Mouse (Mus musculus): Measurements from ENCODE around the gene Ltb4r1.
"Not testable (repeated sequence)": the region's sequence is repeated elsewhere in the genome, so short reads cannot be mapped to it uniquely, and the experiment has no call there.

The Ltb4r1 gene

GRCm38 (mm10) chr14:55745180-55745860 lies 20.4 kb upstream of the Ltb4r1 start, which contains the start of the genes Dhrs1 and Nop9:
Dhrs1 (minus strand) TSS chr14:55745690.
Nop9 (plus strand) TSS chr14:55745693.
- CTCF ChIA-PET, result interaction anchor here (0.6 to 0.9 kb wide), 2 partner anchors 101 to 111 kb away, joined by 3 to 6 read pairs; no protein-coding TSS in a partner anchor

DNA sequence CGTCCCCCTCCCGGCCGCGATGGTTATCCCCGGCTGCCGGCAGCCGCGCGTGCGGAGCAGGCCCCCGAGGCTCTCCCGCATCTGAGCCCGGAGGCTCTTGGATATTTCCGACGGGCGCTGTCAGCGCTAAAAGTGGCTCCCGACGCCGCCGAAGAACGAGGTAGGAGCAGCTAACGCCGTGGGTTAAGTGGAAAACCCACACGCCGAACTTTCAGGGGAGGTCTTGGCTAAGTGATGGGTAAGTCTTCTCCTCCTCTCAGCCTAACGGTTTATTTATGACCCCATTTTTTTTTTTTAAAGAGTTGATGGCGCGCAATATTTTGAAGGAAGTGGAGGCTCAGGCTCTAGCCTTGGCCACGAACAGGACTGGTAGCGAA lies 19.9 kb upstream of the Ltb4r1 start:
- CTCF ChIA-PET, result interaction anchor here (0.9 kb wide), 1 partner anchor 101 kb away, joined by 6 read pairs; no protein-coding TSS in a partner anchor

DNA sequence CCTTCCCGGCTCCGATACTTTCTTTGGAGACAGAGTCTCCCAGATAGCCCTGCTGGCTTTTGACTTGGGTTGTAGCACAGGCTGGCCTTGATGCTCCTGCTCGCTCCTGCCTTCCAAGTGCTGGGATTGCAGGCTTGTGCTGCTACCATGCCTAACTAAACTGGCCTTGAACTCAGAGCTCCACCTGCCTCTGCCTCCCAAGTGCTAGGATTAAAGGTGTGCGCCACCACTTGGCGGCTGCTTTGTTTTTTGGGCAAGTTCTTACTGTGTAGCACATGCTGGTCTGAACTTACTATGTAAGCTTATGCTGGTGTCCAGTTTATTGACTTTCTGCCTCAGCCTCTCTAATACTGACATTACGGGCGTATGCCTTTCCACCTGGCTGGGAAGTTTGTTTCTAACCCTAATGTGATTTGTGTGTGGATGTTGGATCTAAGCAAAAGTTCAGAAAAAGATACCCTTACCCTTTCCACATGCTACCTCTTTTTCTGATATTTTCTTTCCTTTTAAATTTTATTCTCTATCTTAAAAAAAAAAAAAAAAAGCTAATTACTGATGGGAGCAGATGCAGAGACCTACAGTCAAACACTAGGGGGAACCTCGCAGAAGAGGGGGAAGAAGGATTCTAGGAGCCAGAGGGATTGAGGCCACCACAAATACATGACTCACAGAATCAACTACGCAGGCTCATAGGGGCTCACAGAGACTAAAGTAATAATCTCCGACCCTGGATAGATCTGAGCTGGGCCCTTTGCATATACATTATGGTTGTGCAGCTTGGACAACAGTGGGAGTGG lies 18.5 kb upstream of the Ltb4r1 start:
- CTCF ChIA-PET, result interaction anchor here (0.5 to 0.6 kb wide), 2 partner anchors 188 to 1234 kb away, joined by 3 to 4 read pairs; no protein-coding TSS in a partner anchor

DNA sequence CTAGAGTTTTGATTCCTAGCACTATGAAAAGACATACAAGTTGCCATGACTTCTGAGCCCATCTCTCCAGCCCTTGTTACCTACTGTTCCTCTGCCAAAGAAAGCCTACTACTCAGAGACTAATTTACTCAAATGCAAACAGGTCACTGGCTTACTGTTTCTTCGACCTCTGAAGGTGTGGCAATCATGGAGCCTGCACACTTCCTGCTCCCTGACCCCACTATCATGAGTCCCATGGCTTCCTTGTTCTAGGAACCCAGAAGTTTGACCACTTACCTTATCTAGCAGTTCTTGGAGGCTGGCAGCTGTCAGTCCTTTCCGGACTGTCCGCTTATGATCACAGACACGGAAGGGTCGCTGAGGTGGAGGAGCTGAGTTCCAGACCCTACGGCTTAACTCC lies 8.2 kb upstream of the Ltb4r1 start:
- CTCF ChIA-PET, result no interaction called here

DNA sequence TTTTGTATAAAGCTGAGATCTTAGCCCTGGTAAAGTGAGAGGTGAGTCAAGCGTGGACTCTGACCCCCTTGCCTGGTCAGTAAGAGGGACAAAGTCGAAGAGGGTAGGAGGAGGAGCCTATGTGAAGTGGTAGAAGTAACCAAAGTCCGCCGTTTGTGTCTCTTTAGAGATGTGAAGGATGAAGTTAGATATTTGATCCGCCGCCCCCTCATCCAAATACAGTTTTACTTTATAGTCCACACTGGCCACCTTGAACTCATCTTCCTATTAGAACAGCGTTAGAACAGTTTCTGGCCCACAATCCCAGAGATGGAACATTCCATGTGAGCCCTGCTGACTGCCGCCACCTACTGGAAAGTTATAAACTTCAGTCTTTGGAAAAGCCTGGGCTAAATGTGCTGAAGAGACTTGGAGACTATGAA lies 7.4 kb upstream of the Ltb4r1 start, which contains the start of gene Cideb:
Cideb (minus strand) TSS at position 96 of the 422 bp plus-strand sequence.
- CTCF ChIA-PET, result no interaction called here

- CTCF ChIA-PET, result not testable (repeated sequence)
Measured at GRCm38 (mm10) chr14:55760156-55760555, 5.6 kb upstream of the Ltb4r1 start.

DNA sequence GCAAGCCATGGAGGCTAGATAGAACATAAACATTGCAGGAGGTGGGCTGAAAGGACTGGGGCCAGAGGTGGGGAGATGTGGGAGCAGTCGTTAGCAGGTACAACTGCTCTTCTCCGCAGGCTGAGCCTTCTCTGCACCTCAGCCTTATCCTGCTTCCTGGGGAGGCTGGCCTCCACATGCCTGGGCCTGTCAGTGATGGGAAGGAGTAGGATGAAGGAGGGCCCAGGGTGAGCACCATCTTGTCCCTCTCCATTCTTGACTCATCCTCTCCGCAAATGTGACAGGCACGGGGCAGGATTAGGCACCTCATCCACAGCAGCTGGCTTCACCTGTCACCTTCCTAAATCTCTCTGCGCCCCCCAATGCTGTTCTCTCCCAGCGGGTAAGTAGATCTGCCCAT lies 4.6 kb upstream of the Ltb4r1 start, which contains the start of gene Ltb4r2:
Ltb4r2 (plus strand) TSS at position 266 of the 400 bp plus-strand sequence.
- CTCF ChIA-PET, result no interaction called here

DNA sequence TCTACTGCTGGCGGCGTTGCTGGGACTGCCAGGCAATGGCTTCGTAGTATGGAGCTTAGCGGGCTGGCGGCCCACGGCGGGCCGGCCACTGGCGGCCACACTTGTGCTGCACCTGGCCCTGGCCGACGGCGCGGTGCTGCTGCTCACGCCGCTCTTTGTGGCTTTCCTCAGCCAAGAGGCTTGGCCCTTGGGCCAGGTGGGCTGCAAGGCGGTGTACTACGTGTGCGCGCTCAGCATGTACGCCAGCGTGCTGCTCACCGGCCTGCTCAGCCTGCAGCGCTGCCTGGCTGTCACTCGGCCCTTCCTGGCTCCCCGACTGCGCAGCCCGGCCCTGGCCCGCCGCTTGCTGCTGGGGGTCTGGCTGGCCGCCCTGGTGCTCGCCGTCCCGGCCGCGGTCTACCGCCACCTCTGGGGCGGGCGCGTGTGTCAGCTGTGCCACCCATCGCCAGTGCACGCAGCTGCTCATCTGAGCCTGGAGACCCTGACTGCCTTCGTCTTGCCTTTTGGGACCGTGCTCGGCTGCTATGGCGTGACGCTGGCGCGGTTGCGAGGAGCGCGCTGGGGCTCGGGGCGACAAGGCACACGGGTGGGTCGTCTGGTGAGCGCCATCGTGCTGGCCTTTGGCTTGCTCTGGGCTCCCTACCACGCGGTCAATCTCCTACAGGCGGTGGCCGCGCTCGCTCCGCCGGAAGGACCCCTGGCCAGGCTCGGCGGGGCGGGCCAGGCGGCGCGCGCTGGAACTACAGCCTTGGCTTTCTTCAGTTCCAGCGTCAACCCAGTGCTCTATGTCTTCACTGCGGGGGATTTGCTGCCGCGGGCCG lies 3.6 kb upstream of the Ltb4r1 start:
- CTCF ChIA-PET, result no interaction called here

DNA sequence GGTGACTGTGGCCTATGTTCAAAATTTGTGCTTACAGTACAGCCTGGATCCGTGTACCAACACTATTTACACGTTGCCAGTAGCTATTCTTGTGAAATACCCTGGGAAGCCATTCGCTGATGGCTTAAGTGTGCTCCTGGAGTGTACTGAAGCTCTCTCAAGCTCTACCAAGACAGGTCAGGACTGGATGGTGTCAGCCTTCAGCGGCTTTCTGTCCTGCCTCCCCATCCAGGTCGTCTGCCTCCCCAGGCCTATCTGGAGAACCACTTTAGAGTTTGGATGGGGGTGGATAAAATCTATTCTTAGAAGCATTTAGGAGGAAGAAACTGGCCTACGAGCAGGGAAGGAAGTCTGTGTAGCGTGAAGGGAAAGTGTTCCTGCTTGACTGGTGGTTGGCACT lies 2.6 kb upstream of the Ltb4r1 start:
- CTCF ChIA-PET, result no interaction called here

DNA sequence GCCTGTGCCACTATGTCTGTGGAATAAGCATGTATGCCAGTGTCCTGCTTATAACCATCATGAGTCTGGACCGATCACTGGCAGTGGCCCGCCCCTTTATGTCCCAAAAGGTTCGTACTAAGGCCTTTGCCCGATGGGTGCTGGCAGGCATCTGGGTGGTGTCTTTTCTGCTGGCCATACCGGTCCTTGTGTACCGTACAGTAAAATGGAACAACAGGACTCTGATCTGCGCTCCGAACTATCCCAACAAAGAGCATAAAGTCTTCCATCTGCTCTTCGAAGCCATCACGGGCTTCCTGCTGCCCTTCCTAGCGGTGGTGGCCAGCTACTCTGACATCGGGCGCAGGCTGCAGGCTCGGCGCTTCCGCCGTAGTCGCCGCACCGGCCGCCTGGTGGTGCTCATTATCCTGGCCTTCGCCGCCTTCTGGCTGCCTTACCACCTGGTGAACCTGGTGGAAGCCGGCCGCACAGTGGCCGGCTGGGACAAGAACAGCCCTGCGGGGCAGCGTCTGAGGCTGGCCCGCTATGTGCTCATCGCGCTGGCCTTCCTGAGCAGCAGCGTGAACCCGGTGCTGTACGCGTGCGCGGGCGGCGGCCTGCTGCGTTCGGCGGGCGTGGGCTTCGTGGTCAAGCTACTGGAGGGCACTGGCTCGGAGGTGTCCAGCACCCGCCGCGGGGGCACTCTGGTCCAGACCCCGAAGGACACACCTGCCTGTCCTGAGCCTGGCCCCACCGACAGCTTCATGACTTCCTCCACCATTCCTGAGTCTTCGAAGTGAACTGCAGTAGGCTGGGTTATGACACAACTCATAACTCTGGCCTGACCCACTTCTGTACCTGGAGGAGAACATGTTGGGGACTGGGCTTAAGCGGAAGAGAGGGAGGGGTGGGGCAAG lies 2.0 kb downstream of the Ltb4r1 start:
- CTCF ChIA-PET, result interaction anchor here (0.6 kb wide), 1 partner anchor 122 kb away, joined by 3 read pairs; no protein-coding TSS in a partner anchor

- CTCF ChIA-PET, result interaction anchor here (0.6 kb wide), 1 partner anchor 122 kb away, joined by 3 read pairs; no protein-coding TSS in a partner anchor
Measured at GRCm38 (mm10) chr14:55768555-55768954, 2.8 kb downstream of the Ltb4r1 start.

GRCm38 (mm10) chr14:55769087-55769703 lies 3.4 kb downstream of the Ltb4r1 start:
- CTCF ChIA-PET, result no interaction called here

DNA sequence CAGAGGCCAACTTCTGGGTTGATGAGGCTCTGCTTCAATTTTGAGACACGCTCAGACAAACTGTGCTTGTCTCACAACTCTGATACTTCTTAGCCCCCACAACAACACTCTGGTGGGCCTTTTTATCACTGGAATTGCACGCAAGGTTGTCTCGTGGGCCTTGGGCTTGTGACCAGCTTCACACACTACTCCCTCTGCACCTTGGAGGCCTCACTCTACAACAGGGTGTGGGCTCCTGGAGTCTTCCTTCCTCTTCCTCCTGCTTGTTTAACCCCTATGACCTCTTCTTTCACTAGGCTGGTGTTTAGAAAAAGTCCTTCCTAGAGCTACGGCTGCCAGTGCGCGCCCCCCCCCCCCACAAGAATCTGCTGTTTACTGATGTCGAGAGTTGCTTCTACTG lies 10.9 kb downstream of the Ltb4r1 start:
- CTCF ChIA-PET, result no interaction called here

DNA sequence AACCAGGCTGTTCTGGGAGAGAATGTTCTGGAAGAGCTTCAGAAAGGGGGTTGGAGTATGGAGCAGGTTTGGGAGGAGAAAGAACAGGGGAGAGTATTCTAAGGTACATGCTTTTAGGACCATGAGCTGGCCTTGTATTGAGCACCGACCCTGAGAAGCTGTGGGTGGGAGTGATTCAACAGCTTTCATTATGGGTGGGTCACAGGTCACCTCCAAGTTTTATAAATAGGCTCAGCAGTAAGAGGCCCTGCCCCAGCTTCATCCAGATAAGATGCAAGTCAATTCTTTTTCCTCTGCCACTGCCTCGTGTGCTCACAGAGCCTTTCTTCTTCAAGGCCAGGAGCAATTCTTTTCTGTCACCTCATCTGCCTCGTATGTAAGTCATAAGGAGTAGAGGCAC lies 11.4 kb downstream of the Ltb4r1 start:
- CTCF ChIA-PET, result no interaction called here

- CTCF ChIA-PET, result no interaction called here
Measured at GRCm38 (mm10) chr14:55777806-55778205, 12.0 kb downstream of the Ltb4r1 start.

DNA sequence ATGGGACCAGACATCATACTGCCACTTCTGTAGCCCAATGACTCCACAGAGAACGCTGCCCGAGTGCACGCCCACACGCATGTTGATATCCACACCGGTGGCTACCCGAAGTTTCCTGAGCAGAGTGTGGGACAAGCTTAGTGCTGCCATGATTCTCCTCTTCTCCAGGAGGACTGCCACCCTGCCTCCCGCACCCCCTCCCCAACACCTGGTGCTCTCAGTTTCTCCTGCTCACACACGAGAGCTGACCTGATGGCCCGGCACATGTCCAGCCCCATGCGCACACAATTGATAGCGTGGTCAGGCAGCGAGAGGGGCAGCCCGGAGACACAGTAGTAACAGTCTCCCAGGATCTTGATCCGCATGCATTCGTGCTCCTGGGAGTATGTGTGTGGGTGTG lies 12.9 kb downstream of the Ltb4r1 start:
- CTCF ChIA-PET, result no interaction called here

GRCm38 (mm10) chr14:55779656-55780055 lies 13.9 kb downstream of the Ltb4r1 start:
- CTCF ChIA-PET, result no interaction called here

GRCm38 (mm10) chr14:55780736-55781135 lies 15.0 kb downstream of the Ltb4r1 start:
- CTCF ChIA-PET, result interaction anchor here (0.5 to 0.9 kb wide), 2 partner anchors 13 to 163 kb away, joined by 3 to 12 read pairs; partner anchors contain the start of gene Rec8

- CTCF ChIA-PET, result interaction anchor here (0.9 kb wide), 1 partner anchor 13 kb away, joined by 3 read pairs; no protein-coding TSS in a partner anchor
Measured at GRCm38 (mm10) chr14:55781310-55781709, 15.5 kb downstream of the Ltb4r1 start.

GRCm38 (mm10) chr14:55782361-55782960 lies 16.7 kb downstream of the Ltb4r1 start:
- CTCF ChIA-PET, result no interaction called here

Data from spleen, embryonic (tissue).